Mouse (Mus musculus): Measurements from ENCODE around the gene Tmem63b.
"Not testable (repeated sequence)": the region's sequence is repeated elsewhere in the genome, so short reads cannot be mapped to it uniquely, and the experiment has no call there.

Tmem63b gene

GRCm38 (mm10) chr17:45623425-45623824 lies 63.3 kb downstream of the Tmem63b start:
- DNase-seq (ENCODE audit: low spot score in 2 of 2), result not testable (repeated sequence)

- DNase-seq (ENCODE audit: low spot score in 2 of 2), result no peak
Observed at GRCm38 (mm10) chr17:45619386-45620256, 67.1 kb downstream of the Tmem63b start.

- peak in 1 of 2 experiments; percentile 42 for DNase-seq (ENCODE audit: low spot score in 2 of 2)
Observed at GRCm38 (mm10) chr17:45618941-45619385, 67.7 kb downstream of the Tmem63b start.

- DNase-seq (ENCODE audit: low spot score in 2 of 2), result no peak
Observed at GRCm38 (mm10) chr17:45617655-45618054, 69.0 kb downstream of the Tmem63b start.

GRCm38 (mm10) chr17:45616679-45617078 lies 70.0 kb downstream of the Tmem63b start:
- no peak for DNase-seq (ENCODE audit: low spot score in 2 of 2)

- no peak for DNase-seq (ENCODE audit: low spot score in 2 of 2)
Observed at GRCm38 (mm10) chr17:45616046-45616650, 70.6 kb downstream of the Tmem63b start.

- no peak for DNase-seq (ENCODE audit: low spot score in 2 of 2)
Observed at GRCm38 (mm10) chr17:45612921-45613320, 73.8 kb downstream of the Tmem63b start.

GRCm38 (mm10) chr17:45612008-45612407 lies 74.7 kb downstream of the Tmem63b start:
- no peak for DNase-seq (ENCODE audit: low spot score in 2 of 2)
